Mouse (Mus musculus) ES-E14 (cell line): Measurements from ENCODE around the gene Gpr85. TPM values are rescaled to one million over a fixed set of nuclear protein-coding genes. Genes with fewer than 3 reads are reported as not detected.

Experiments used
- DNase-seq: peaks from one replicate; pipeline ENCODE4 v3.0.0-alpha.2; 2013; ENCODE audit warnings: low read depth, low spot score
- H3K27ac ChIP-seq: 2 replicates; pipeline ENCODE4 v1.5.1; 2012; ENCODE audit warnings: low read depth, mild to moderate bottlenecking, low read length, moderate library complexity, mixed read lengths; ENCODE audit not compliant: poor library complexity, insufficient read depth, severe bottlenecking
- H3K36me3 ChIP-seq: 2 replicates; pipeline ENCODE4 v1.6.1; 2012; ENCODE audit warnings: mild to moderate bottlenecking, low read length, moderate library complexity, mixed read lengths; ENCODE audit not compliant: control insufficient read depth, poor library complexity, insufficient read depth, severe bottlenecking
- H3K4me1 ChIP-seq, 2 experiments: fragments of 150-350 bp in 1 of 2; sonication (generic) in 1 of 2; 2 replicates each; pipeline ENCODE4 v1.6.1; 2012; ENCODE audit warnings: low read length in 2 of 2, mild to moderate bottlenecking in 1 of 2, mixed read lengths in 1 of 2; ENCODE audit not compliant: control insufficient read depth in 2 of 2, insufficient read depth in 2 of 2, poor library complexity in 1 of 2
- H3K4me3 ChIP-seq, 2 experiments: fragments of 150-350 bp in 1 of 2; sonication (generic) in 1 of 2; 2 replicates each; pipeline ENCODE4 v1.5.1; 2012; ENCODE audit warnings: low read length in 2 of 2, low read depth in 1 of 2, mild to moderate bottlenecking in 1 of 2, mixed read lengths in 1 of 2; ENCODE audit not compliant: insufficient read depth in 1 of 2, poor library complexity in 1 of 2, severe bottlenecking in 1 of 2
- H3K9ac ChIP-seq: 2 replicates; pipeline ENCODE4 v1.6.1; 2012; ENCODE audit warnings: low read depth, mild to moderate bottlenecking, low read length, mixed read lengths; ENCODE audit not compliant: poor library complexity, insufficient read depth, severe bottlenecking
- H3K9me3 ChIP-seq: fragments of 150-350 bp; sonication (generic); 2 replicates; pipeline ENCODE4 v1.6.1; 2012; ENCODE audit warnings: low read depth, mild to moderate bottlenecking, low read length; ENCODE audit not compliant: control insufficient read depth, insufficient read depth
- CHD2 ChIP-seq: IDR thresholded peaks from 2 replicates; pipeline ENCODE4 v1.6.1; 2014; ENCODE audit warnings: mild to moderate bottlenecking, low read depth, low read length, inconsistent platforms
- HCFC1 ChIP-seq: IDR thresholded peaks from 2 replicates; pipeline ENCODE4 v1.6.1; 2012; ENCODE audit warnings: low read length, inconsistent platforms, borderline replicate concordance; ENCODE audit not compliant: insufficient read depth
- MAFK ChIP-seq: IDR thresholded peaks from 2 replicates; pipeline ENCODE4 v1.6.1; 2014; ENCODE audit warnings: mild to moderate bottlenecking, low read depth, low read length, inconsistent platforms; ENCODE audit not compliant: insufficient read depth
- ZC3H11A ChIP-seq: IDR thresholded peaks from 2 replicates; pipeline ENCODE4 v1.6.1; 2012; ENCODE audit warnings: low read depth, mild to moderate bottlenecking, inconsistent platforms, low read length, borderline replicate concordance
- ZNF384 ChIP-seq: IDR thresholded peaks from 2 replicates; pipeline ENCODE4 v1.6.1; 2012; ENCODE audit warnings: low read depth, low read length, inconsistent platforms
- in situ Hi-C, 2 experiments: fragments of 600-800 bp; cut with MboI; formaldehyde crosslinking; loops; one replicate each; pipeline ENCODE4 v1.15.1; 2025; ENCODE audit warnings: low sequenced_read_pairs in 2 of 2, inconsistent platforms in 1 of 2; ENCODE audit not compliant: unreplicated experiment in 2 of 2
- total RNA-seq: library from RNA; depleted of rRNA; stranded (reverse); fragments of 300-350 nt; gene quantifications from 2 replicates; pipeline ENCODE4 v1.2.3, GENCODE M21; 2012; rRNA removed

Gpr85 gene
- total RNA-seq, 1 experiment, result 1.0 TPM

GRCm38 (mm10) chr6:13797389-13797788 lies 42.4 kb downstream of the Gpr85 start:
- no peak for DNase-seq
- no peak for TF ChIP-seq ZNF384
- TF ChIP-seq CHD2, result no peak
- TF ChIP-seq HCFC1, result no peak
- no peak for TF ChIP-seq MAFK
- no peak for TF ChIP-seq ZC3H11A
- Histone ChIP-seq H3K36me3 (no peaks in the 10 kb centered on the region), H3K9ac (no peak overlapping the region), H3K27ac (no peak overlapping the region), H3K4me3 (no peak overlapping the region), H3K4me1 (no peaks in the 10 kb centered on the region), H3K9me3 (no peaks in the 10 kb centered on the region)
- in situ Hi-C loops, result no loop called here

Other genes starting within 250 kb of the Gpr85 start
- gene Tmem168, start 231.8 kb downstream of the Gpr85 start, total RNA-seq, result 29.9 and 37.7 TPM in 2 replicates
- 16.5 and 19.0 TPM in 2 replicates for gene Bmt2, start 162.0 kb downstream of the Gpr85 start, total RNA-seq
- 20.1 and 29.1 TPM in 2 replicates for gene 2610001J05Rik, start 31.6 kb upstream of the Gpr85 start, total RNA-seq